8 mouse cellular contexts compared by ENCODE assay signal in genomic region chr17:47009898-47010721, GRCm38 (mm10). TPM values are rescaled to one million over a fixed set of nuclear protein-coding genes. Genes with fewer than 3 reads are reported as not detected.
DNase-seq lines count a peak whose midpoint lies in the region; ATAC-seq and TF ChIP-seq lines count a peak whose summit lies in the region.

Gene Ubr2, minus strand, starts transcription at chr17:47010556.

- H3K4me1 ChIP-seq in bone marrow macrophage, adult 2 months (ENCODE audit: control insufficient read depth, insufficient read depth, low read length): peaks cover 21% of the 10 kb centered on the region
- H3K4me1 ChIP-seq in embryonic fibroblast, embryonic 13.5 days (ENCODE audit: control insufficient read depth, insufficient read depth, low read length): peaks cover 2% of the 10 kb centered on the region; the same call in 1 of the 2 replicates
- H3K4me1 ChIP-seq in kidney, embryonic 14.5 days (ENCODE audit: control insufficient read depth, insufficient read depth, low read length): peaks cover 17% of the 10 kb centered on the region
- peaks cover 23% of the 10 kb centered on the region; the same call in 1 of the 2 replicates for H3K4me1 ChIP-seq in limb, embryonic 15.5 days

- peaks cover 7% of the 10 kb centered on the region for H3K36me3 ChIP-seq in kidney, embryonic 14.5 days (ENCODE audit: control insufficient read depth, insufficient read depth, low read length)
- peaks cover 4% of the 10 kb centered on the region; the same call in 1 of the 2 replicates for H3K36me3 ChIP-seq in limb, embryonic 15.5 days

- no peaks in the 10 kb centered on the region for H3K27me3 ChIP-seq in kidney, embryonic 14.5 days (ENCODE audit: control insufficient read depth, insufficient read depth, low read length)
- no peaks in the 10 kb centered on the region for H3K27me3 ChIP-seq in limb, embryonic 15.5 days

- TF ChIP-seq POLR2A in bone marrow macrophage, adult 2 months (IDR thresholded peaks at IDR 0.05; ENCODE audit: borderline replicate concordance, low read depth, low read length): no peak
- peak; percentile 86 for TF ChIP-seq POLR2A in embryonic fibroblast, embryonic 13.5 days (IDR thresholded peaks at IDR 0.05; ENCODE audit: low read depth, low read length)

- no peaks in the 10 kb centered on the region for H3K9me3 ChIP-seq in kidney, embryonic 14.5 days (ENCODE audit: control insufficient read depth, low read length)
- no peaks in the 10 kb centered on the region for H3K9me3 ChIP-seq in limb, embryonic 15.5 days

- H3K4me2 ChIP-seq in kidney, embryonic 14.5 days (replicated peaks; ENCODE audit: low read depth, low read length): peak within 1 kb of the TSS; percentile 67
- H3K4me2 ChIP-seq in limb, embryonic 15.5 days: peak within 1 kb of the TSS; percentile 62

- peak within 1 kb of the TSS; percentile 84 for H3K4me3 ChIP-seq in bone marrow macrophage, adult 2 months (ENCODE audit: insufficient read depth, low read length)
- H3K4me3 ChIP-seq in embryonic fibroblast, embryonic 13.5 days (ENCODE audit: insufficient read depth, low read length): peak within 1 kb of the TSS; percentile 77
- H3K4me3 ChIP-seq in kidney, embryonic 14.5 days (ENCODE audit: low read length): peak within 1 kb of the TSS; percentile 96
- H3K4me3 ChIP-seq in limb, embryonic 15.5 days: peak within 1 kb of the TSS; percentile 97

- ATAC-seq in kidney, embryonic 14.5 days (ENCODE audit: low FRiP score, low TSS enrichment): peak; percentile 96
- ATAC-seq in limb, embryonic 15.5 days (ENCODE audit: insufficient number of reproducible peaks, low FRiP score, low TSS enrichment, low read depth): peak; percentile 95

- peak within 1 kb of the TSS; percentile 84 for H3K27ac ChIP-seq in bone marrow macrophage, adult 2 months (ENCODE audit: insufficient read depth, low read depth, low read length)
- peak within 1 kb of the TSS; percentile 84 for H3K27ac ChIP-seq in embryonic fibroblast, embryonic 13.5 days (ENCODE audit: insufficient read depth, low read length)
- peak within 1 kb of the TSS; percentile 97 for H3K27ac ChIP-seq in kidney, embryonic 14.5 days (ENCODE audit: low read depth, low read length)
- peak within 1 kb of the TSS; percentile 93 for H3K27ac ChIP-seq in limb, embryonic 15.5 days

- DNase-seq in A20 (ENCODE audit: low read depth, low spot score): peak; percentile 97
- DNase-seq in heart, adult 9 months (ENCODE audit: low spot score in 2 of 2): peak; percentile 95 to 97
- DNase-seq in monocyte, adult 2 months (ENCODE audit: low read depth in 1 of 2, low spot score in 2 of 2): peak; percentile 79 to 81
- DNase-seq in spleen, postnatal 36 days (ENCODE audit: low spot score in 2 of 2): peak; percentile 93

- under 1% methylated on average over 76 of the region's 77 CpGs for WGBS in kidney, embryonic 14.5 days
- under 1% methylated on average over 76 of the region's 77 CpGs for whole genome bisulfite sequencing in limb, embryonic 15.5 days

- peak within 1 kb of the TSS; percentile 94 for H3K9ac ChIP-seq in kidney, embryonic 14.5 days (ENCODE audit: low read depth, low read length)
- peak within 1 kb of the TSS; percentile 96 for H3K9ac ChIP-seq in limb, embryonic 15.5 days

- TF ChIP-seq CTCF in bone marrow macrophage, adult 2 months (IDR thresholded peaks at IDR 0.05; ENCODE audit: low read depth, low read length): no peak
- TF ChIP-seq CTCF in embryonic fibroblast, embryonic 13.5 days (IDR thresholded peaks at IDR 0.05; ENCODE audit: borderline replicate concordance, insufficient read depth, low read length): no peak

RNA-seq across cellular contexts. Expression of gene Ubr2, which starts in this region (rescaled TPM):
- 53.7 and 55.1 TPM in 2 replicates for polyA plus RNA-seq in bone marrow macrophage, adult 2 months (2012; ENCODE audit: insufficient read depth, insufficient read length, missing spikeins)
- 69.1 and 71.8 TPM in 2 replicates for polyA plus RNA-seq in embryonic fibroblast, embryonic 13.5 days (2011; ENCODE audit: insufficient read length, low read depth, missing spikeins)
- 18.9 and 30.4 TPM in 2 replicates for polyA plus RNA-seq in kidney, embryonic 14.5 days (2014; fragmentation: Nextera tagmentation; extraction: Ambion mirVana)
- polyA plus RNA-seq in limb, embryonic 15.5 days (2015; fragmentation: Nextera tagmentation; extraction: Ambion mirVana): 14.4 and 14.9 TPM in 2 replicates

Comparison
In these comparisons a context has a peak if more than half of its experiments do, and no peak if none do; other contexts are left out.
1. Peak in every context shown above with its lines: DNase-seq, ATAC-seq, H3K4me3 ChIP-seq and H3K27ac ChIP-seq.